Mouse (Mus musculus) liver, adult (tissue): ENCODE measurements around the gene Ubl4b.

Source experiments
- GATA4 ChIP-seq: IDR thresholded peaks from 2 replicates; pipeline ENCODE4 v1.6.1; 2014; ENCODE audit warnings: mild to moderate bottlenecking, low read length; ENCODE audit not compliant: insufficient replicate concordance

The Ubl4b gene

GRCm38 (mm10) chr3:107581103-107582010 is 26.5 kb upstream of the Ubl4b start:
- TF ChIP-seq GATA4 = no peak

GRCm38 (mm10) chr3:107579466-107579865 is 24.6 kb upstream of the Ubl4b start:
- TF ChIP-seq GATA4 = no peak

- peak; percentile 79; the same call in 1 of the 2 replicates for TF ChIP-seq GATA4
Measured at GRCm38 (mm10) chr3:107577810-107578390, 23.0 kb upstream of the Ubl4b start.

GRCm38 (mm10) chr3:107576807-107577206 is 21.9 kb upstream of the Ubl4b start:
- TF ChIP-seq GATA4 = no peak

- TF ChIP-seq GATA4 = no peak
Measured at GRCm38 (mm10) chr3:107571205-107571604, 16.3 kb upstream of the Ubl4b start.

GRCm38 (mm10) chr3:107568721-107569120 is 13.8 kb upstream of the Ubl4b start:
- TF ChIP-seq GATA4 = no peak

GRCm38 (mm10) chr3:107567766-107568165 is 12.9 kb upstream of the Ubl4b start:
- no peak for TF ChIP-seq GATA4

- no peak for TF ChIP-seq GATA4
Measured at GRCm38 (mm10) chr3:107565331-107565730, 10.5 kb upstream of the Ubl4b start.

GRCm38 (mm10) chr3:107563880-107564279 is 9.0 kb upstream of the Ubl4b start:
- TF ChIP-seq GATA4 = no peak

- no peak for TF ChIP-seq GATA4
Measured at GRCm38 (mm10) chr3:107562591-107562990, 7.7 kb upstream of the Ubl4b start.

GRCm38 (mm10) chr3:107562104-107562503 is 7.2 kb upstream of the Ubl4b start:
- no peak for TF ChIP-seq GATA4

GRCm38 (mm10) chr3:107559183-107559582 is 4.3 kb upstream of the Ubl4b start:
- TF ChIP-seq GATA4 = no peak

- TF ChIP-seq GATA4 = no peak
Measured at GRCm38 (mm10) chr3:107558740-107559139, 3.9 kb upstream of the Ubl4b start.

- no peak for TF ChIP-seq GATA4
Measured at GRCm38 (mm10) chr3:107550409-107551049, 4.3 kb downstream of the Ubl4b start.

- TF ChIP-seq GATA4 = no peak
Measured at GRCm38 (mm10) chr3:107546956-107547355, 7.9 kb downstream of the Ubl4b start.
